Mouse (Mus musculus): Measurements from ENCODE around the gene 3830417A13Rik.

Gene 3830417A13Rik

DNA sequence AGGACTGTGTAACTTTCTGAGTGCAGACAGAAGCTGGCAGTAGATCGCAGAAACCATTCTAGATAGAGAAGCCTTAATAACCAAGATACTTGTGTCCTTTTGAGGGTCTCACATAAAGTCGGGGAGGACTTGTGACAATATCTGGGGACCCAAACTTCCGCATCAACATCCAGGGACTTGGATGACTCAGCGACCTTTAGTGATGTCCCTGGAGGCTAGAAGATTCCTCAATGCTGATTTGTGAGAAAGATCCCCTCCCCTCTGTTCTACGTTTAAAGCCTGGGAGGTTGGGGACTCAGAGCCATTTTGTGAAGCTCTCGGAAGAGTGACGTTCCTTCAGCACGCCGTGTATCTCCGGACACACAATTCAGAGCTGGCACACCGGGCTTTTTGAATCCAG lies at the start of gene 3830417A13Rik:
TSS of gene 3830417A13Rik (plus strand) at position 301 of the 400 bp plus-strand sequence.
- in situ Hi-C loops (cut with MseI, MboI), result no loop called here

DNA sequence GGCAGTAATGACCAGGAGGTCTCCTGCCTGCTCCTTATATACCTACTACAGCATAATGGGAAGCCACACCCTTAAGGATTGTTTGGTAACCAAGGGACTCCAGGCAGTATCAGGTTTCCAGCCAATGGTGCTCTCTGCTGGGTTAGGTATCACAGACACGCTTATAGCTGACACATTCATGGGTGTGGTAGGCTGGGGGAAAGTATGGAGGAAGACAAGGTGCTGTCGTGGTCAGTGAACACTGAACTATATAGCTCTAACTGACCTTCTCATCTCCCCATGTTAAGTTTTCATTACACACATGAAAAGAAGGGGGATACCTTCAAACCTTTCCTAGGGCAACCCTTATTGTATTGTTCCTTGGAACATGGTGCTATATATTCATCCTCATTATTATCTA lies 21.2 kb upstream of the 3830417A13Rik start, which contains the start of gene Gm6760:
TSS of gene Gm6760 (minus strand) at position 101 of the 400 bp plus-strand sequence.
- in situ Hi-C loops (cut with MseI, MboI), result no loop called here

DNA sequence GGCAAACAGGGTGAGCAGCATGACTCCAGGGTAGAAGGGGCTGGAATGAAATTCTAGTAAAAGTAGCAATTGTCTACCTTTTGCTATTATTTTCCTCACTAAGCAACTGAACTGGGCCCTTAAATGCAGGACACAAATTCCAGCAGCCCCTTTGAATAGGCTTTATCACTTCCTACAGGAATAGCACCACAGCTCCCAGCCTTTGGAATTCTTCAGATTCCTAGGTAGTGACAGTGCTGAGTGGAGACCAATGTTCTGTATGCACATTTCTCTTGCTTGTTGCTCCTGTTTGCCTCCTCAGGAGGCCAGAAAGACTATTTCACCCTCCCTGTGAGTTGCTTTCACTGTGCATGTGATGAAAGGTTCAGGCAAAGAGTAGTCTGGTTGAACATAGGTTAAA lies 7.9 kb downstream of the 3830417A13Rik start:
- in situ Hi-C loops (cut with MseI, MboI), result loop anchor here in 1 of 2 experiments (25.0 kb wide), 1 partner anchor 119 kb away; no protein-coding TSS in a partner anchor
